Mouse (Mus musculus): ENCODE measurements at regions not wholly inside any gene's neighbourhood (a gene's known extent, or its start where the extent isn't known, plus 50 kb on each side); places are given as distances from the start of the nearest gene placed in this dataset.
A peak's percentile ranks its signal among the peaks of the same experiment; 100 is the strongest.

GRCm38 (mm10) chr13:47955504-47955903 is 305.5 kb upstream of the Id4 start:
- DNase-seq (ENCODE audit: low spot score in 2 of 2) = no peak

DNA sequence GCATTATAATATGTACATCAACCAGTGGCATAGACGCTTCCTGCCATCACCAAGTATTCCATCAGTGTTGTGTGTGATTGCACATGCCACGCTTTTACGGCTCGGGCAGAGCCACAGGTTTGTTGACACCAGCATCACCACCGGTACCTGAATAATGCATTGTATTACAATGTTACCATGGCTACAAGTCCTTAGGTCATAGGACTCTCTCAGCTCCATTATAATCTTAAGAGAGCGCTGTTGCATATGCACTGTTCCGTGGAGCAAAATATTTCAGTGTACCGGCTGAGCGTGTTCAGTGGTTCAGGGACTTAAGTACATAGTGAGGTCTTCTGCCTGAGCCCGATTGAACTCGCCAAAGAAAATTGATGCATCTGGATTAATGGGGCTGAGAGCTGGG is 303.4 kb upstream of the Id4 start:
- no peak for DNase-seq (ENCODE audit: low spot score in 2 of 2)

DNA sequence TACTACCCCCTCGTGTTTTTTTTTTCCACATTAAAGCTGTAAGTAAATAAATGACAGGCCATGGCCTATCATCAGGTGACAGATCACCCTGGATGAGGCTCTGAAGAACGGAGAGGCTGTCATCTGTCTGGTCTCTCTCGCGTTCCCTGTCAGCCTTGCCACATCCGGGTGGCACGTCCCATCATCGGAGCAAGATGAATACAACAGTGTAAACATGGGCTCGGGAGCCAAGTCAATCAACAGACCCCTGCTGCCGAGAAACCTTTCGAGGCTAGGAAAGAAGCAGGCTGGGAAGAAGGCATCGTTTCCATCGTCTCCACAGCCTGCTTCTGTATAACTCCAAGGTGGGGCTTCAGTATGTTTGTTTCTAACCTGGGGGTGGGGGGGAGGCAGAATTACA is 286.8 kb upstream of the Id4 start:
- DNase-seq (ENCODE audit: low spot score in 2 of 2) = no peak

GRCm38 (mm10) chr13:47974756-47975515 is 286.1 kb upstream of the Id4 start:
- no peak for DNase-seq (ENCODE audit: low spot score in 2 of 2)

DNA sequence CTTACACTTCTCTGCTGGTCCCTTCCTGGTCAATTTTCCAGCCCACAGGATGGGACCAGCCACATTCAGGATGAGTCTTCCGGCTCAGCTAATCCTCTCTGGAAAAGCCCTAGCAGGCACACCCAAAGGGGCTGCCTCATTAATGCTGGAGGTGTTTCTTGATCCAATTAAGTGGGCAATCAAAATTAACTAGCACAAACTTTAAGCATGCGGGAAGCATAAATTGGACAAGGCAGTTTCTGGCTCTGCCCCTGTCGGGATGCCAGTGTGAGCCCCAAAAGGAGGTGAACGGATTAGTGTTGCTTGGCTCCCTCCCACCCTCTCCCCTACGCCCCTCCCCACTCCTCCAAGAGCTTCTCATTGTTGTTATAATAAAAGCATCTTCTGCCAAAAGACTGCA is 262.5 kb upstream of the Id4 start:
- DNase-seq (ENCODE audit: low spot score in 2 of 2) = no peak

DNA sequence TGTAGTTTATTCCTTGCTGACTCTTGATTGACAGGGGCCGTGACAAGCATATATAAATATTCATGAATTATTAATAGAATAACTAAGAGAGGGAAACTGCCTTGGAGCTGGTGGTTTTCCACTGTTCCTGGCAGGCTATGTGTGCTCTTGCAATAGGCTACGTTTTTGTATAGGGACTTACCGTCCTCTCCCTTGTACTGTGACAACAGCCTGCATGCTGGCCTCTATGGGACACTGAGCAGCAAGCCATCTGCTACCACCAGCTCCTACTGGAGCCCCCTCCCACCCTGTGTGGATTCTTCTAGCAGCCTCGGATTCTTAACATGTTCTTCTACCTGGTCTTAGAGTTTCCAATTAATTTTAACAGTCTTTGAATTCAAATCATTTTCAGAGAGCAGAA is 261.6 kb upstream of the Id4 start:
- no peak for DNase-seq (ENCODE audit: low spot score in 2 of 2)

DNA sequence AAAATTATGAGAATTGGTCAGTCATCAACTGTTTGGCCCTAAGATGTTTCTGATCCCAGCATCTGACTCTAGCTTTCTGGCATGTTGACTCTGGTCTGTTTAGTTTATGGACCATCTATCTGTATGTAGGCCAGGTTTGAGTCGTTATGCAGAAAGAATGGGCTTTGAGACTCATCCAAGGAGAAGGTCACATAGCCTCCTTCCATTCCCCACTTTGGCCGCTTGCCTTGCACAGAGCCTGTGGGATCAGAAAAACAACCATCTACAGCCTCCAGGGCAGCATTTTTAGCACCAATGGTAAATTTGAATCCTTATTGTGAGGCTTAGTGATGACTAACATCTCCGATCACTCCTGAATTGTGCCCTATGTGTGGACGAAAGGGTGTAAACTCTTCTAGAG is 257.9 kb upstream of the Id4 start:
- no peak for DNase-seq (ENCODE audit: low spot score in 2 of 2)

DNA sequence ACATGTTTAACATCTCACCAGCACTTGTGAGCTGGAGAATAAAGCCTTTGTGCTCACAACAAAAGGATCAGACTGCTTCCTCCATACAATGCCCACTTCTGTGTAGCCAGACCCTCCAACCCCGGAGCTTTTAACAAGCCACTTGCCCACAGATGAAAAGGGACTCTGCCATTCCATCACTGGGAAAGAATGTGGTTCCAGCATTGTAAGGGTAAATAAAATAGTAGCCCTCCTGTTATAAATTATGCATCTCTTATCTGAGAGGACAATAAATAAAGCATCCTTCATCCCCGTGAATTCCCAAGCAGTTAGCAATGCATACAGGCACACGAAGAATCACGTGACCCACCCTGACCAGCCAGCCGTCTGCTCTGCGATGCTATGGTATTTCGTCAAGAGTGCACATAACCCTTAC is 247.7 kb upstream of the Id4 start:
- DNase-seq (ENCODE audit: low spot score in 2 of 2) = no peak

GRCm38 (mm10) chr13:48015296-48015695 is 245.7 kb upstream of the Id4 start:
- DNase-seq (ENCODE audit: low spot score in 2 of 2) = no peak

- no peak for DNase-seq (ENCODE audit: low spot score in 2 of 2)
Observed at GRCm38 (mm10) chr13:48016051-48016450, 245.0 kb upstream of the Id4 start.

GRCm38 (mm10) chr13:48016606-48017005 is 244.4 kb upstream of the Id4 start:
- no peak for DNase-seq (ENCODE audit: low spot score in 2 of 2)

- no peak for DNase-seq (ENCODE audit: low spot score in 2 of 2)
Observed at GRCm38 (mm10) chr13:48017649-48018048, 243.4 kb upstream of the Id4 start.

GRCm38 (mm10) chr13:48018606-48019005 is 242.4 kb upstream of the Id4 start:
- no peak for DNase-seq (ENCODE audit: low spot score in 2 of 2)

GRCm38 (mm10) chr13:48022958-48023615 is 237.9 kb upstream of the Id4 start:
- DNase-seq (ENCODE audit: low spot score in 2 of 2) = peak; percentile 17 to 25

DNA sequence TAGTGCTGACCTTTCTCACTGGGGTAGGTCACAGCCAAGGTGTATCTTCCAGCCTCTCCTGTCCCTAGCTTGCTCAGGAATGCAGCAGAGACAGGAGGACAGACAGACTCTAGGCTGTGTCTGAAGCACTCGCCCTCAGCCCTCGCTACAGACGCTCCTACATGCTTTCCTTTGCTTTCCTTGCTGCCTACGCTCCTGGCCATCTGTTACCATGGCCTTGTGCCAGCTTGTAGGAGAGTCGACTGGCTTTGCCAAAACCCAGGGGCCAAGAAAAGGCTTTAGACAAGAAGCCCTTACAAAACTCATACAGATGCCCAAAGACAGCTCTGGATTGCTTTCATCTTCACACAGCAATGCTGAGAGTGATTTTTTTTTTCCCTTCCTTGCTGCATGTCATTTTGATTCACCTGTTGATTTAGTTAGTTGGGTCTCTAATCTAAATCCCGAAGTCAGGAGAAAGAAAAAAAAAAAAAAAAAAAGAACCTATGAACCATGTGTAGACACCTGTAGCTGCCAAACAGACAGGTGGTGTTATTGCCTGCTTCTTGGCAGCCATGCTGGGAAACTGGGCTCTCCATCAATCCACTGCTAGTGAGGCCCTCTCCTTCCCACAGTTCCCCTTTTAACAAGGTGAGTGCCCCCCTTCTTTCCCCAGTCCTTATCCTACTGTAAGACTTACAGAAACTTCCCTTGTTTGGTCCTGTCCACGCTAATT is 233.1 kb upstream of the Id4 start:
- DNase-seq (ENCODE audit: low spot score in 2 of 2) = peak; percentile 81 to 84

DNA sequence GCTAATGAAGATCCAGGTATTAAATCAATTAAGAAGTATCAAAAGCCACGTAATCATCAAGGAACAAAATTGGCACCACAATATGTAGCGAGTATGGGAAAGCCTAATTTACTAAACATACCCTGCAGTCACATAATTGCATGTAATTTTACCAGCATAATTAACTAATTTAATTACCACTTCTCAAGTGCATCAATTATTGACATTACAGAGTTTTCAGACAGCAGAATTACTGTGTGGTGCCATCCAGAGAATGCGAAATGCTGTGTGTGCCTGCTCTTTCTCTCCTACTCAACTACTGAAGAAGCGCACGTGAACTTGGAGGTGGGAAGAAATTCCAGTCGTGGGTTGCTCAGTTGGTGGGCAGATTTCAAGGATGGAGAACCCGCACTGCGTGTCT is 229.5 kb upstream of the Id4 start:
- DNase-seq (ENCODE audit: low spot score in 2 of 2) = no peak

DNA sequence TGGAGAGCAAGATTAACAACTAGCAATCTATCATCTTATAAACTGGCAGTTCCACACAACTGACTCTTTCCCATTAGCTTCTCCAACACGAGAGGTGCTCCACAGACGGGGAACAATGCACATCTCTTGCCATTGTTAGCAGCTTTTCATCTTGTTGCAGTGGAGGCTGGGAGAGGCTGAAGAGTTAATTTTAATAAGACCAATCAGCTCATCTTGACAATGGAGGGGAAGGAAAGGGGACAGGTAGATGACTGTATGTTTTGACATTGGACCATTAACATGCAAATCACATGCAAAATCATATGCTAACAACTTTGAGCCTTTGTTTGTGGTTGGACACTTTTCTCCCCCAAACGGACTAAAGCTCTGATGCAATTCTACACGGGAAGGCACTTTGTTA is 218.9 kb upstream of the Id4 start:
- DNase-seq (ENCODE audit: low spot score in 2 of 2) = no peak

DNA sequence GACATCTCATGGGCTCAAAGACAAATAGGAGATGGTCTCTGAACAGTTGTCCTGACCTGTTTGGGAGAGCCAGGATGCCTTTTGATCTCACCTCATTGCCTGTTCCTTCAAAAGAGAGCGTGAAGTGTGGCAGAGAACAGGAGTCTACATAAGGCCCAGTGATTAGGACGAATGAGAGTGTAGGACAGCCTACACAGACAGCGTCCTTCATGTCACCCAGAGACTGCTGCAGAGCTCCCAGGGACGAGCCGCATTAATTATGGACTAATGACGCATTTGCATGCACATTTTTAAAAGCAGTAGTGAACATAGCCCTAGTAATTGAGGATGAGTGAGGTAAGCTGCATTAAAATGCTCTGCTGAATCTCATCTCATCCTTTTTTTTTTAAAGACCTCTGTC is 218.5 kb upstream of the Id4 start:
- no peak for DNase-seq (ENCODE audit: low spot score in 2 of 2)

GRCm38 (mm10) chr13:48046201-48046750 is 214.8 kb upstream of the Id4 start:
- no peak for DNase-seq (ENCODE audit: low spot score in 2 of 2)

GRCm38 (mm10) chr13:48049796-48050195 is 211.2 kb upstream of the Id4 start:
- DNase-seq (ENCODE audit: low spot score in 2 of 2) = no peak

DNA sequence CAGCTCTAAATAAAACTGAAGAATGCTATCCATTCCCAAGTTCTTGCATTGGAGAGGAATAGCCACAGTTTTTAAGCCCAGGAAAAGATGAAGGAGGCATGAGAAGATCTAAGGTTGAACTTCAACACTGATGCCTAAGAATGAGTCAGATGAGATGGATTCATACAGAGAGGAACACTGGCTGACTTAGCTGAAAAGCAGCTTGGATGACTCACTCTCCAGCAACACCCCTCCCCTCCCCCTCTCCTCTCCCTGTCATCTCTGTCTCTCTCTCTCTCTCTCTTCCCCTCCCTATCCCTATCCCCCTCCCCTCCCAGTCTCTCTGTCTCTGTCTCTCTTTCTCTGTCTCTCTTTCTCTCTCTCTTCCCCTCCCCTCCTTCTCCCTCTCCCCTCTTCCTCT is 186.4 kb upstream of the Id4 start:
- peak; percentile 29 to 37 for DNase-seq (ENCODE audit: low spot score in 2 of 2)

GRCm38 (mm10) chr13:48075315-48075714 is 185.7 kb upstream of the Id4 start:
- DNase-seq (ENCODE audit: low spot score in 2 of 2) = no peak

GRCm38 (mm10) chr13:48078214-48078613 is 182.8 kb upstream of the Id4 start:
- DNase-seq (ENCODE audit: low spot score in 2 of 2) = no peak

Measured in right cerebral cortex, adult 2 months (tissue).